Mouse (Mus musculus) mesoderm, embryonic 11.5 days (tissue): ENCODE results near the gene Herc1.

Source experiments
- DNase-seq: peaks from one replicate; pipeline ENCODE4 v3.0.0-alpha.2; 2012; ENCODE audit warnings: low read depth, low spot score

The Herc1 gene

GRCm38 (mm10) chr9:66492361-66492760, 142.1 kb downstream of the Herc1 start:
- DNase-seq, result no peak

GRCm38 (mm10) chr9:66493992-66494391, 143.7 kb downstream of the Herc1 start:
- DNase-seq, result no peak

DNA sequence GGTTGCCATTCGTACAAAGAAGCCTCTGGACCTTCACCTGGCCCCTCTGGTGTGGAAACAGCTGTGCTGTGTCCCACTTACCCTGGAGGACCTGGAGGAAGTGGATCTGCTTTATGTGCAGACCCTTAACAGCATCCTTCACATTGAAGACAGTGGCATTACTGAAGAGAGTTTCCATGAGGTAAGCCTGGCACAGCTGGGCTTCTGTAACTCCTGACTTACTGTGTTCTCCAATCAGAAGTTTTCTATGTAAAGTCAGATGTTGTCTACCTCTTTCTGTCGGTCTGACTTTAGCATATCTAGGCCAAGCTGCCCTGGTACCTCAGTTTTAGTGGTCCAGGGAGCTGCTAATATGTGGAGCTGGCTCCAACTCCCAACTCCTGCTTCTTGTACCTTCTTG, 151.0 kb downstream of the Herc1 start:
- no peak for DNase-seq

GRCm38 (mm10) chr9:66503879-66504411, 153.7 kb downstream of the Herc1 start:
- no peak for DNase-seq

GRCm38 (mm10) chr9:66504518-66504917, 154.3 kb downstream of the Herc1 start:
- DNase-seq, result no peak

GRCm38 (mm10) chr9:66505141-66505917, 155.1 kb downstream of the Herc1 start:
- DNase-seq, result no peak

- DNase-seq, result peak; percentile 63
Observed at GRCm38 (mm10) chr9:66506011-66506410, 155.8 kb downstream of the Herc1 start.

DNA sequence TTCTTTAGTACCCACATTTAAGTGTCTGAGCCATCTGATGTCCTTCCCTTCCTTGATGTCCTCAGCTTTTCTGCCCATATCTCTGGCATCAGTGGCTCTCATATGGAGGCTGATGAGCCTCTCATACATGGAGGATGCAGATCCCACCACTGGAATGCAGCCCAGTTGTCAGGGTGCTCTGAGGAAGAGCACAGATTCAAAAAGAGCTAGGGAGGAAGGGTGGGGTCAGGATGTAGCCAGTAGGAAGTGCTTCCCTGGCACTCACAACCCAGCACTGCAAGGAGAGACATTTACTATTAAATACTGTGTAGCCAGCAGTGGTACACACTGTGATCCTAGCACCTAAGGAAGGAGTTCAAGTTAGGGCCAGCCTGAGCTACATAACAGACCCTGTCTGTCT, 156.2 kb downstream of the Herc1 start:
- DNase-seq, result no peak

DNA sequence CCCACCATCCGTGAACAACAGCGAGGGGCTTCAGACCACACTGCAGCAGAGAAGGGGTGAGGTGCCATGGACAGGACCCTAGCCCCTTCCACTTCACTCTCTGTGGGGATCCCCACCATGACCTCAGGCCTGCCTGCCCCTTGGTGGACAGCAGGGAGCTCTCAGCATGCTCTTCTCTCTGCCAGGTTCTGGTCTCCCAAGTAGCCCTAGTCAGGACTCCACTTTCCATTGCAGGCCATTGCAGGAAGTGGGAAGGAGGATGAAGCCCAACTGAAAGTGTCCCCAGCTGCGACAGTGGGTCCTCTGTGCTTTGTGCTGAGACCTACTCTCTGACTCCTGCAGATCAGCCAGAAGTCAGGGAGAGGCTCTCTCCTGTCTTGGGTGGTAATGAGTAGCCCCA, 157.4 kb downstream of the Herc1 start:
- no peak for DNase-seq

- DNase-seq, result no peak
Observed at GRCm38 (mm10) chr9:66508890-66509399, 158.7 kb downstream of the Herc1 start.

DNA sequence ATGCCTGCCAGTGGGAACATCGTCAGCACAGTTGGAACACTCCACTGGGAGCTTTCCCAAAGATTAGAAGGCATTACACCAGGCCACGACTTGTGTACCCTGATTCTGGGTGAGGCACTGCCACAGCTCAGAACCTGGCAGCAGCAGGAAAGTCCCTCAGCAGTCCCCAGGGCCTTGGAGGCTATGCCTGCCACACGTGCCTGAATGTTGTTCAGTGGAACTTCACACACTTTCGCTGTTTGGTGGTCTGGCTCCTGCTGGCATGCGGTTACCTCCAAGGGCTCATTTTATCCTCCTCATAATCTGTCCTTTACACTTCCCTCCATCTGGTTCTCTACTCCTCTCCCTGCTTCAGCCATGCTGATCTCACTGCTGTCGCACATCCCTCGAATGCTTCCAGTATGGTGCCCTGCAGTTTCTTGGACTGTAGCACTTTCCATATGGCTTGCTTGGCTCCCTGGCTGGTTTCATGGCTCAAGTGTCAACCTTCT, 160.1 kb downstream of the Herc1 start:
- no peak for DNase-seq

GRCm38 (mm10) chr9:66510944-66511343, 160.7 kb downstream of the Herc1 start:
- no peak for DNase-seq

DNA sequence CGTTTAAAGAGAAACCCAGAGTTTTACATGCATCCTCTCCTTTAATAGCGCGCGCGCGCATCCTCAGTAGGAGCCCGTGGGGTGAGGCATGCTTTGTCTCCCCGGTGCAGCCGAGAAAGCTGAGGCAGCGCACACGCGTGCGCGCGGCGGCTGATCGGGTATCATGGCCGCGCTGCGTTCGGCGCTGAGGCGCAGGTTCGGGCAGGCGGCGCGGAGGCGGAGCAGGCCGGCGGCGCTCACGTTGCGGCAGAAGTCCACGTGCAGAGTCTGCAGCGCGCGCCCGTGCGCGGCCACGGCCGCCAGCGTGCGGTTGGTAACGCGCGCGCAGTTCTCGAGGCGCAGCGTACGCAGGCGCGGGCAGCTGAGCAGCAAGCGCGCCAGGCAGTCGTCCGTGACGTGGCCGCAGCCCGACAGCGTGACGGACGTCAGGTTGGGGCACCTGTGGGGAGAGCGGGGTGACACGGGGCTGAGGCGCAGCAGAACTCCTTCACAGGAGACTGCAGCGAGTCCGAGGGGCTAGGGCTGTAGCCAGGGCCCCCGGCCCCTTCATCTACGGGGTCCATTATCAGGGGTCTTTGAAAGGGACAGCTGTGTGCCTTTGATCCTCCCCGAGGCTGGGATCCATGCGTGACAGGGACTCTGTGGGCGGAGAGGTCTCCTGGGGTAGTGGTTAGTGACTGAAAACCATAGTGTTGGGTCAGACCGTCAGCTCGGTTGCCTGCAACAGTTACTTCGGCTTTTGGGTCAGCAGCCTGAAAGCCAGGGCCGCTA, 161.5 kb downstream of the Herc1 start:
- peak; percentile 96 for DNase-seq

GRCm38 (mm10) chr9:66512351-66512671, 162.1 kb downstream of the Herc1 start:
- DNase-seq, result peak; percentile 90

DNA sequence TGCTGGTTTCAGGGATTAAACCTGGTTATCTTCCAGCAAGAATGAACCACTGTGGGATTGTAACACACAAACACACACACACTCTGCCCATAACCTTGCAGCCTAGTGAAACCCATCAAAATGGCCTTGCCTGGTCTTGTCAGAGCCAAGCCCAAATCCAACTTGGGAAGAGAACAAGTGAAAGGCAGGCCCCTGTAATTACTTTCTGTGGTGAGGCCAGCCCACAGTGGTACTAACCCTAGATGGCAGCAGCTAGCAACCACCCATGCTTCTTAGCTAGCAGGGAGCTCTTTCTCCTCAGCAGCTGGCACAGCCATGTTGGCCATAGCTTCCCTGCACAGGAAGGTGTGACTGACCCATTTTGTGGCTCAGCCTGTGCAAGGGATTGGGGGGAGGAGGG, 162.9 kb downstream of the Herc1 start:
- DNase-seq, result no peak

GRCm38 (mm10) chr9:66513661-66514255, 163.5 kb downstream of the Herc1 start:
- DNase-seq, result no peak

DNA sequence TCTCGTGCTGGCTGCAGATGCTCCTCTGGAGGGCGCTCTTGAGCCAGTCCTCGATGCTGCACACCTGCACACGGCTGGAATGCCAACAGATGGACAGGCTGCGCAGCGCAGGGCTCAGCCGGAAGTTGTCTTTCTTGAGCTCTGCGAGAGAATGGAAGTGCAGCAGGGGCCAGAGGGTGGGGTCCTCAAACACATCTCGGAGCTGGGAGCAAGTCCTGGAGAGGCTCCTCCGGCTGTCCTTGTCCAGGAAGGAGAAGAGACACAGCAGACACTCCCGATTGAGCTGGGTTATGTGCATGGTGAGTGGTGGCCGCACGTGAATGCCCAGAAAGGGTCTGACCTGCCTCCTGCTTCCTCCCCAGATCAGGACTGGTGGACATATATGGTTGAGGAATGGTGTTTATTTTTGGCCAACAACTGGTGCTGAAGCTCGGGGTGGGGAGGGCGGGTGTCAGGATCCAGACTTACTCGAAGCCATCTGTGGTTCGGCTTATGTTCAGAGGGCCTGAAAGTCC, 164.1 kb downstream of the Herc1 start, which contains the start of gene Fbxl22:
Gene Fbxl22, minus strand, starts transcription at position 338 of the 515 bp plus-strand sequence.
- DNase-seq, result no peak

- DNase-seq, result no peak
Observed at GRCm38 (mm10) chr9:66515115-66515514, 164.9 kb downstream of the Herc1 start.

GRCm38 (mm10) chr9:66515680-66516210, 165.5 kb downstream of the Herc1 start:
- no peak for DNase-seq

- DNase-seq, result no peak
Observed at GRCm38 (mm10) chr9:66516296-66516940, 166.2 kb downstream of the Herc1 start.

DNA sequence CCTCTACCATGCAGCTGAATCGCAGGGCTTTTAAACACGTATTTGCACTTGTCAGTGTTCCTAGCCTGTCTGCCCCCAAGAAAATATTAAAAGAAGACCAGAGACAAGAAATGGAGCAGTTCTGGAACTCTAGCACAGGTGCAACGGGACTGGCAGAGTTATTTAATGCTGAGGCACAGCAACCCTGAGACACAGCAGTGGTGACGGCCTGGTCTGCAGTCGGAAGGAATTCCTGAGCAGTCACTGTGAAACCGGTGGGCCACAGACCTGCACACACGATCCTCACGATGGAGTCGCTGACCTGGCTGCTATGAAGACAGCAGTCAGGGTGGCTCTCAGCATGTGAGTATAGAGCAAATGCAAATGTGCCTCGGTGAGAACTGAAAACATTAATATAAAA, 167.5 kb downstream of the Herc1 start:
- no peak for DNase-seq
